Mouse (Mus musculus): ENCODE results near the gene Serpini1. TPM values are rescaled to one million over a fixed set of nuclear protein-coding genes. Genes with fewer than 3 reads are reported as not detected.

Gene Serpini1
- polyA plus RNA-seq, 1 experiment = 1.8 TPM

- no peak overlapping the region for H3K4me3 ChIP-seq (ENCODE audit: control insufficient read depth, low read depth, low read length)
- TF ChIP-seq CTCF (IDR thresholded peaks at IDR 0.05; ENCODE audit: control insufficient read depth, insufficient read depth, insufficient replicate concordance, low read depth, low read length) (no peak), POLR2A (IDR thresholded peaks at IDR 0.05; ENCODE audit: control insufficient read depth, low read depth, low read length) (no peak)
- H3K4me1 ChIP-seq (ENCODE audit: control insufficient read depth, insufficient read depth, low read length) = no peaks in the 10 kb centered on the region
- H3K36me3 ChIP-seq (ENCODE audit: control insufficient read depth, insufficient read depth, low read length) = no peaks in the 10 kb centered on the region
- no peaks in the 10 kb centered on the region for H3K27me3 ChIP-seq (ENCODE audit: control insufficient read depth, insufficient read depth, low read length)
- no peak overlapping the region for H3K27ac ChIP-seq (ENCODE audit: control insufficient read depth, insufficient read depth, low read depth, low read length)
These were observed 134.7 kb downstream of the Serpini1 start for GRCm38 (mm10) chr3:75692088-75692487.

Other genes with a start within 250 kb of the Serpini1 start
- 0.48 and 0.52 TPM in 2 replicates for gene Wdr49, start 75.4 kb upstream of the Serpini1 start, polyA plus RNA-seq (2012; rRNA removed)
- 8.1 and 11.5 TPM in 2 replicates for gene Pdcd10, start 691 bp upstream of the Serpini1 start, polyA plus RNA-seq (2012; rRNA removed)
- gene Gm29133, start 190.7 kb downstream of the Serpini1 start, polyA plus RNA-seq (2012; rRNA removed) = not detected in 2 replicates

Measured in testis, adult 2 months (tissue).